Mouse (Mus musculus) forebrain, embryonic 11.5 days (tissue): Measurements from ENCODE around the gene Zic1. TPM values are rescaled to one million over a fixed set of nuclear protein-coding genes. Genes with fewer than 3 reads are reported as not detected.

Source experiments
- ATAC-seq: fragments of 200-750 bp; cut with Nextera tagmentation; replicated peaks from 2 replicates; pipeline ENCODE4 v1.8.0; 2017; ENCODE audit warnings: moderate TSS enrichment; ENCODE audit not compliant: low FRiP score
- DNase-seq: peaks from one replicate; pipeline ENCODE4 v3.0.0-alpha.2; 2017; ENCODE audit warnings: low spot score
- H3K27ac ChIP-seq: fragments of 300-500 bp; sonication (generic); 2 replicates; pipeline ENCODE4 v1.5.1; 2014; ENCODE audit warnings: low read depth, low read length
- H3K27me3 ChIP-seq: fragments of 300-500 bp; sonication (generic); 2 replicates; pipeline ENCODE4 v1.6.1; 2014; ENCODE audit warnings: mild to moderate bottlenecking, low read length, mixed read lengths; ENCODE audit not compliant: control insufficient read depth, insufficient read depth
- H3K36me3 ChIP-seq: fragments of 300-500 bp; sonication (generic); 2 replicates; pipeline ENCODE4 v1.6.1; 2014; ENCODE audit warnings: mild to moderate bottlenecking, low read length, moderate library complexity, mixed read lengths; ENCODE audit not compliant: control insufficient read depth, insufficient read depth
- H3K4me1 ChIP-seq: fragments of 300-500 bp; sonication (generic); replicated peaks from 2 replicates; pipeline ENCODE4 v1.6.1; 2014; ENCODE audit warnings: low read length, mixed read lengths; ENCODE audit not compliant: control insufficient read depth, insufficient read depth
- H3K4me2 ChIP-seq: fragments of 300-500 bp; sonication (generic); 2 replicates; pipeline ENCODE4 v1.6.1; 2014; ENCODE audit warnings: low read depth, mild to moderate bottlenecking, low read length, moderate library complexity, mixed read lengths; ENCODE audit not compliant: severe bottlenecking
- H3K4me3 ChIP-seq: fragments of 300-500 bp; sonication (generic); 2 replicates; pipeline ENCODE4 v1.5.1; 2014; ENCODE audit warnings: low read depth, low read length
- H3K9ac ChIP-seq: fragments of 300-500 bp; sonication (generic); 2 replicates; pipeline ENCODE4 v1.6.1; 2014; ENCODE audit warnings: low read length
- H3K9me3 ChIP-seq: fragments of 300-500 bp; sonication (generic); 2 replicates; pipeline ENCODE4 v1.6.1; 2016; ENCODE audit warnings: low read length, mixed read lengths; ENCODE audit not compliant: control insufficient read depth
- WGBS: fragments of 180-500 bp; shearing (Covaris S2); extraction: QIAGEN DNeasy Blood & Tissue Kit; methylation state at CpG from one replicate; pipeline ENCODE4 v1.1.7; 2014; 5-methylcytosine and 5-hydroxymethylcytosine counted together
- polyA plus RNA-seq: library from polyadenylated mRNA; unstranded; fragments of >200 nt; fragmentation: Nextera tagmentation; extraction: Ambion mirVana; gene quantifications from 2 replicates; pipeline ENCODE4 v1.2.1, GENCODE M21; 2014

Zic1 gene
- polyA plus RNA-seq, 1 experiment from 2014 or later = 14.7 TPM

- Histone ChIP-seq H3K27me3 (peaks cover 17% of the 10 kb centered on the region), H3K9ac (peak overlapping the region; percentile 98), H3K4me1 (no peaks in the 10 kb centered on the region; the same call in 1 of the 2 replicates), H3K4me2 (peak overlapping the region; percentile 49), H3K36me3 (no peaks in the 10 kb centered on the region), H3K9me3 (no peaks in the 10 kb centered on the region), H3K4me3 (peak overlapping the region; percentile 72), H3K27ac (peak overlapping the region; percentile 95)
- WGBS = under 1% methylated on average over 34 of the region's 35 CpGs
- no peak for ATAC-seq
- peak; percentile 68 for DNase-seq
These were observed 4.4 kb downstream of the Zic1 start for GRCm38 (mm10) chr9:91361033-91361855.

DNA sequence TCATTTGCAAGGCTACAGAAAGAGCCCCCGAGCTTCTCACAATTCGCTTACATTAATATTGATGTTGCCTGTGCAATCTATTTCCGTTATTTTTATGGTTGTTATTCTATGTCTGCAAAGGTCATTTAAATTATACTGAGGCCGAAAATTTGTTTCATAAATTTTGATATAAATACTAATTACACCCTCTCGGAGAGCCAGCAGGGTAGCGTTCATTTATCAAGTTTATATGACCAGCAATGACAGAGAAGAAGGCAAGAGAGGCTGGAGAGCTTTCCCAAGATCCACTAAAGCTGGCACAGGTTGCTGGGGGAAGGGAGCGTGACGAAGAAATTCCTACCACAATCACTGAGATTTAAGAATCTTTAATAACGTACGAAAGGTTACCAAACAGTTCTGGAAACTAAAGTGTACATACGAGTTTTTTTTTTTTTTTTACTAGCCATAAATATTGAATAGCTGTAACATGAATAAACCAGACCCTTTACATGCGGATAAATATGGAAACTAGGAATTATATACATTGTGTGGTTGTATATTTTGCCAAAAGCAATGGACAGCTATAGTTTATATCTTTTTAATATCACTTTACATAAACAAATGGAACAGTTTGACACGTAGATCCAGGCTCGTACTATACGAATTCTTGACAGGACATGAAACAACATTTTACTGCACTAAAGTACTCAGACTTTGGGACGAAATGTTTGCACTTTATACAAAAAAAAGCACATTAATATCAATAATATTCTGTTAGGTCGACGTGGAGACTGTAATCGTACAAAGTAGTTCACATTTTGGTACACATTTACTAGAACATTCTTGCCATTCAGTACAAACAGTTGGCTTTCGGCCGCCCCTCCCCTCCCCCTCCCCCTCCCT, 5.2 kb downstream of the Zic1 start:
- DNase-seq (no peak), ATAC-seq (no peak)
- H3K36me3 ChIP-seq = no peaks in the 10 kb centered on the region
- 6% methylated on average over 21 of the region's 21 CpGs for WGBS
- H3K4me3 ChIP-seq = peak overlapping the region; percentile 72
- H3K27me3 ChIP-seq = peaks cover 19% of the 10 kb centered on the region
- no peaks in the 10 kb centered on the region for H3K9me3 ChIP-seq
- no peaks in the 10 kb centered on the region; the same call in 1 of the 2 replicates for H3K4me1 ChIP-seq
- H3K4me2 ChIP-seq = peak overlapping the region; percentile 49; the same call in 1 of the 2 replicates
- peak overlapping the region; percentile 39 for H3K27ac ChIP-seq
- peak overlapping the region; percentile 98 for H3K9ac ChIP-seq

- DNase-seq (no peak), ATAC-seq (no peak)
- Histone ChIP-seq H3K27me3 (peaks cover 28% of the 10 kb centered on the region; the same call in 1 of the 2 replicates), H3K4me2 (peak overlapping the region; percentile 59), H3K9me3 (no peaks in the 10 kb centered on the region), H3K9ac (peak overlapping the region; percentile 56), H3K4me1 (peaks cover 3% of the 10 kb centered on the region), H3K27ac (0 out of 2 replicates have a peak overlapping the region, but pooled peaks have one; percentile 60), H3K36me3 (no peaks in the 10 kb centered on the region), H3K4me3 (peak overlapping the region; percentile 30)
- 9% methylated on average over 10 of the region's 10 CpGs for WGBS
These were observed 6.5 kb downstream of the Zic1 start for GRCm38 (mm10) chr9:91358851-91359687.

DNA sequence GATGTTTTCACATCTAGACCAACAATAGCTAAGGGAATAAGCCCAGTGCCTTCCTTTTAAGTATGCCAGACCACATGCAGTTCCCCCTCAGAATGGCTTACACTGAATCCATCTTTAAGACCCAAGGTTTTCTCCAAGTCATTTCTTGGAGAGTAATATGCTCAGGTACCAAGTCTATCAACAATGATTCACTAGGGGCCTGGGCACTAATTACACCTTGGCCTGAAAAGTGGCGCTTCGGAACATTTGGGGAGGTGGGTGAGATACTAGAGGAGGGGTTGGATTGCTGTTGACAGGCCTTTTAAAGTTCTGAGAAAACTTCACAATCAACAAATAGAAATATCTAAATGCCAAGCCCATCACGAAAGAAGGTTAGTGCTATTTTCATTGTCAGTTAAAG, 8.3 kb downstream of the Zic1 start:
- Histone ChIP-seq H3K4me1 (peaks cover 5% of the 10 kb centered on the region), H3K9ac (no peak overlapping the region; the same call in 1 of the 2 replicates)
- ATAC-seq = no peak

DNA sequence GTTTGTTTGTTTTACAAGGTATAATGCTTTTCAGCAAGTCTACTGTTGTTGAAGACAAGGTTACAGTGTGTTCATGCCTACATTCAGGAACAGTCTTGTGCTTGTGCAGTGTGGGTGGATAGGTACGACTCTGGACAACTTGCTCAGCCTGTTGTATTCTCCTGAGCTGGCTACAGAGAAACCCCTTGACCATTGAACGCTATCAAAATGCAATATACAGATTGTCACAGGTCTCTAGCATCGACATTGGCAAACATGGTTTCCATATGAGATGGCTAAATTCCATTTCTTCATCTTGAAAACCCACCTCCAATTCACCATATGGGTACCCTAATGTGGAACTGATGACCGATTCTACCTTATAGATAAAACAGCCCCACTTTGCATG, 9.3 kb downstream of the Zic1 start:
- ATAC-seq (no peak), DNase-seq (no peak)
- Histone ChIP-seq H3K27me3 (peaks cover 26% of the 10 kb centered on the region; the same call in 1 of the 2 replicates), H3K27ac (peak overlapping the region; percentile 60; the same call in 1 of the 2 replicates), H3K4me1 (peaks cover 5% of the 10 kb centered on the region; the same call in 1 of the 2 replicates), H3K36me3 (no peaks in the 10 kb centered on the region), H3K9ac (no peak overlapping the region; the same call in 1 of the 2 replicates), H3K4me2 (peak overlapping the region; percentile 54; the same call in 1 of the 2 replicates), H3K9me3 (no peaks in the 10 kb centered on the region), H3K4me3 (no peak overlapping the region)
- 7% methylated on average over 4 of the region's 4 CpGs for WGBS

More for the DNA sequence above, 8.3 kb downstream of the Zic1 start:
- peak overlapping the region; percentile 31; the same call in 1 of the 2 replicates for H3K4me2 ChIP-seq
- whole genome bisulfite sequencing = 15% methylated on average over 3 of the region's 3 CpGs
- peak overlapping the region; percentile 43; the same call in 1 of the 2 replicates for H3K27ac ChIP-seq
- no peak for DNase-seq
- no peaks in the 10 kb centered on the region for H3K9me3 ChIP-seq
- peaks cover 25% of the 10 kb centered on the region; the same call in 1 of the 2 replicates for H3K27me3 ChIP-seq
- H3K4me3 ChIP-seq = no peak overlapping the region
- H3K36me3 ChIP-seq = no peaks in the 10 kb centered on the region

DNA sequence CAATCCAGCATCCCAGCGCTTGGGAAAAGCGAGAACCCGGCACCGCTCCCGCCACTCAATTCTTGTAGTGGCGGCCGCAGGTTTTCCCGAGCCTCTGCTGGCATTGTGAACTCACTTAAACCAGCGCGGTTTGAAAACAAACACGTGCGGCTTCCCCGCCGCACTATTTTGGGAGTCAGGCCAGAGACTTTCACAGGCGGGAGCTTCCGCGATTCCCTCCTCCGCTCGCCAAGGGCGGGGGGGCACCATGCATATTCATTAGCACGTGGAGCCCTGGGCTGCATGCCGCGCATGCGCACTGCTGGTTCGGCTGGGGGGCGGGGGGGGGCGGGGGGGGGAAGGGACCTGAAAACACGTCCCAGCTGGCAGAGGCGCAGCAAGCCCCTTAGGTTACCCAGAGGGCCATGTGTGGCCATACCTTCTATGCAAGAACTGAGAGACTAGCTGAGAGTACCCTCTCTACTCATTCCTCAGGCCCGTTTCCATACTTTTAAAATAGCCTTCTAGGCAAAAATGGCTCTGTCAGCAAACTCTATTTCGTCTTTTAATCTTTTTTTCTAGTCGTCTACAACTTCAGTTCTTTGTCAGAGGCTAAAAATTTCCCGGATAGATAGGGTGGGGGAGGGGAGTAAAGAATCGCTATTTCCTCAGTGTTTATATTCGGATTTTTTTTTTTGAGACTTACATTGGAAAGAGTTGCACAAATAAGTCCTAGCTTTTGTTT, 9.8 kb downstream of the Zic1 start:
- under 1% methylated on average over 30 of the region's 35 CpGs for WGBS

GRCm38 (mm10) chr9:91355270-91355589, 10.4 kb downstream of the Zic1 start:
- H3K9ac ChIP-seq = peak overlapping the region; percentile 64
- H3K4me1 ChIP-seq = peaks cover 8% of the 10 kb centered on the region; the same call in 1 of the 2 replicates
- H3K27ac ChIP-seq = peak overlapping the region; percentile 86
- 0% methylated on average over 6 of the region's 7 CpGs for WGBS
- no peaks in the 10 kb centered on the region for H3K36me3 ChIP-seq
- ATAC-seq = peak; percentile 6; the same call in 1 of the 2 replicates
- H3K4me3 ChIP-seq = peak overlapping the region; percentile 37
- peak overlapping the region; percentile 54 for H3K4me2 ChIP-seq
- DNase-seq = no peak
- no peaks in the 10 kb centered on the region for H3K9me3 ChIP-seq
- H3K27me3 ChIP-seq = peaks cover 36% of the 10 kb centered on the region

More for the DNA sequence above, 9.8 kb downstream of the Zic1 start:
- peak overlapping the region; percentile 37 for H3K4me3 ChIP-seq
- ATAC-seq (peak; percentile 80), DNase-seq (peak; percentile 95)
- H3K27me3 ChIP-seq = peaks cover 32% of the 10 kb centered on the region
- H3K4me1 ChIP-seq = peaks cover 7% of the 10 kb centered on the region; the same call in 1 of the 2 replicates
- H3K36me3 ChIP-seq = no peaks in the 10 kb centered on the region
- peak overlapping the region; percentile 54 for H3K4me2 ChIP-seq
- H3K27ac ChIP-seq = peak overlapping the region; percentile 86
- no peaks in the 10 kb centered on the region for H3K9me3 ChIP-seq
- H3K9ac ChIP-seq = peak overlapping the region; percentile 64
